Mouse (Mus musculus): ENCODE results near the gene Cdh1. TPM values are rescaled to one million over a fixed set of nuclear protein-coding genes. Genes with fewer than 3 reads are reported as not detected.

Gene Cdh1
- polyA plus RNA-seq, 2 experiments from 2014 or later, result 0.20 to 0.57 TPM

GRCm38 (mm10) chr8:106674318-106674717 lies 71.2 kb downstream of the Cdh1 start:
- ATAC-seq, result no peak

GRCm38 (mm10) chr8:106674894-106675293 lies 71.7 kb downstream of the Cdh1 start:
- ATAC-seq, result peak; percentile 71

- peak; percentile 91 for ATAC-seq
Observed at GRCm38 (mm10) chr8:106682971-106683668, 80.0 kb downstream of the Cdh1 start, which contains the start of gene Tango6. Gene Tango6, plus strand, starts transcription at chr8:106683068.

GRCm38 (mm10) chr8:106684387-106684786 lies 81.2 kb downstream of the Cdh1 start:
- ATAC-seq, result no peak

GRCm38 (mm10) chr8:106687479-106687878 lies 84.3 kb downstream of the Cdh1 start:
- no peak for ATAC-seq

- no peak for ATAC-seq
Observed at GRCm38 (mm10) chr8:106697748-106698248, 94.6 kb downstream of the Cdh1 start.

- no peak for ATAC-seq
Observed at GRCm38 (mm10) chr8:106699588-106699987, 96.4 kb downstream of the Cdh1 start.

GRCm38 (mm10) chr8:106700131-106700530 lies 97.0 kb downstream of the Cdh1 start:
- ATAC-seq, result no peak

GRCm38 (mm10) chr8:106701360-106701759 lies 98.2 kb downstream of the Cdh1 start:
- no peak for ATAC-seq

GRCm38 (mm10) chr8:106704199-106704900 lies 101.2 kb downstream of the Cdh1 start:
- ATAC-seq, result no peak

- no peak for ATAC-seq
Observed at GRCm38 (mm10) chr8:106704901-106705321, 101.8 kb downstream of the Cdh1 start.

- no peak for ATAC-seq
Observed at GRCm38 (mm10) chr8:106706194-106706593, 103.0 kb downstream of the Cdh1 start.

- ATAC-seq, result no peak
Observed at GRCm38 (mm10) chr8:106710002-106710401, 106.9 kb downstream of the Cdh1 start.

GRCm38 (mm10) chr8:106712487-106712886 lies 109.3 kb downstream of the Cdh1 start:
- no peak for ATAC-seq

GRCm38 (mm10) chr8:106714297-106714696 lies 111.1 kb downstream of the Cdh1 start:
- ATAC-seq, result no peak

- no peak for ATAC-seq
Observed at GRCm38 (mm10) chr8:106718091-106718500, 114.9 kb downstream of the Cdh1 start.

Other genes with a start within 250 kb of the Cdh1 start
- gene Zfp90, start 188.0 kb upstream of the Cdh1 start, polyA plus RNA-seq (2017; shearing (Covaris generic)), result 1 to 10 TPM; 2.0 to 3.0 TPM
- gene 6030452D12Rik, start 102.8 kb upstream of the Cdh1 start, polyA plus RNA-seq (2017; shearing (Covaris generic)), result not detected
- gene Cdh3, start 92.5 kb upstream of the Cdh1 start, polyA plus RNA-seq (2017; shearing (Covaris generic)), result not detected
- gene Gm10073, start 29.9 kb upstream of the Cdh1 start, polyA plus RNA-seq (2017; shearing (Covaris generic)), result 100 to 1,000 TPM in 1 of 2 experiments, 10 to 100 TPM in 1; 85.5 to 100 TPM
- gene Tango6, start 79.7 kb downstream of the Cdh1 start, polyA plus RNA-seq (2017; shearing (Covaris generic)), result 1 to 10 TPM; 5.7 to 6.3 TPM